Mouse (Mus musculus) kidney, adult 2 months (tissue): ENCODE data around the gene Trp53. TPM values are rescaled to one million over a fixed set of nuclear protein-coding genes. Genes with fewer than 3 reads are reported as not detected.

ENCODE experiments used
- DNase-seq: peaks from one replicate; pipeline ENCODE4 v3.0.0; 2021
- H3K27ac ChIP-seq: fragments of 200-500 bp; 2 replicates; pipeline ENCODE4 v1.5.1; 2012; ENCODE audit warnings: low read depth, low read length, control low read depth, inconsistent platforms; ENCODE audit not compliant: insufficient read depth
- H3K27me3 ChIP-seq: fragments of 200-500 bp; replicated peaks from 2 replicates; pipeline ENCODE4 v1.6.1; 2012; ENCODE audit warnings: mild to moderate bottlenecking, moderate library complexity, low read length, inconsistent platforms; ENCODE audit not compliant: control insufficient read depth, insufficient read depth
- H3K36me3 ChIP-seq: fragments of 200-500 bp; 2 replicates; pipeline ENCODE4 v1.6.1; 2012; ENCODE audit warnings: mild to moderate bottlenecking, moderate library complexity, low read length, inconsistent platforms; ENCODE audit not compliant: control insufficient read depth, insufficient read depth
- H3K4me1 ChIP-seq: fragments of 200-500 bp; 2 replicates; pipeline ENCODE4 v1.6.1; 2011; ENCODE audit warnings: low read length; ENCODE audit not compliant: control insufficient read depth, insufficient read depth
- H3K4me3 ChIP-seq: fragments of 200-500 bp; 2 replicates; pipeline ENCODE4 v1.5.1; 2011; ENCODE audit warnings: mild to moderate bottlenecking, low read depth, low read length, control low read depth; ENCODE audit not compliant: insufficient read depth
- CTCF ChIP-seq: fragments of 200-500 bp; conservative IDR thresholded peaks from 2 replicates; pipeline ENCODE4 v1.5.1; 2011; ENCODE audit warnings: low read depth, mild to moderate bottlenecking, control low read depth, low read length, moderate library complexity, mixed read lengths; ENCODE audit not compliant: insufficient read depth, insufficient read length
- POLR2A ChIP-seq: fragments of 200-500 bp; IDR thresholded peaks from one replicate; pipeline ENCODE4 v1.6.1; 2011; ENCODE audit warnings: low read depth, low read length, control low read depth
- WGBS: fragments of 180-500 bp; shearing (Covaris S2); methylation state at CpG from one replicate; pipeline ENCODE4 v1.1.7; 2018; 5-methylcytosine and 5-hydroxymethylcytosine counted together
- polyA plus RNA-seq: library from polyadenylated mRNA; depleted of rRNA; stranded (reverse); fragments of >200 nt; gene quantifications from 2 replicates; pipeline ENCODE4 v1.2.3, GENCODE M21; 2012

Gene Trp53
- polyA plus RNA-seq, 1 experiment: 48.5 TPM

- Histone ChIP-seq H3K36me3 (no peaks in the 10 kb centered on the region), H3K27me3 (no peaks in the 10 kb centered on the region), H3K4me1 (peaks cover 12% of the 10 kb centered on the region; the same call in 1 of the 2 replicates), H3K27ac (peak overlapping the region; percentile 98), H3K4me3 (peak overlapping the region; percentile 96)
- no peak for DNase-seq
- under 1% methylated on average over 25 of the region's 25 CpGs for WGBS
- TF ChIP-seq POLR2A: no peak
- no peak for TF ChIP-seq CTCF
These were observed 500 bp downstream of the Trp53 start for GRCm38 (mm10) chr11:69580572-69581146.

GRCm38 (mm10) chr11:69581147-69581688 is 1.1 kb downstream of the Trp53 start:
- Histone ChIP-seq H3K4me1 (peaks cover 12% of the 10 kb centered on the region; the same call in 1 of the 2 replicates), H3K4me3 (peak overlapping the region; percentile 96), H3K27ac (peak overlapping the region; percentile 98), H3K27me3 (no peaks in the 10 kb centered on the region), H3K36me3 (no peaks in the 10 kb centered on the region)
- WGBS: under 1% methylated on average over 36 of the region's 36 CpGs
- TF ChIP-seq POLR2A: peak; percentile 5
- no peak for TF ChIP-seq CTCF
- DNase-seq: peak; percentile 97

- peaks cover 12% of the 10 kb centered on the region; the same call in 1 of the 2 replicates for H3K4me1 ChIP-seq
- H3K27ac ChIP-seq: peak overlapping the region; percentile 47
- H3K36me3 ChIP-seq: no peaks in the 10 kb centered on the region
- no peak for DNase-seq
- WGBS: under 1% methylated on average over 8 of the region's 8 CpGs
- TF ChIP-seq CTCF (no peak), POLR2A (no peak)
- H3K27me3 ChIP-seq: no peaks in the 10 kb centered on the region
- peak overlapping the region; percentile 96 for H3K4me3 ChIP-seq
These were observed 1.7 kb downstream of the Trp53 start for GRCm38 (mm10) chr11:69581814-69582213.

- no peaks in the 10 kb centered on the region for H3K27me3 ChIP-seq
- DNase-seq: no peak
- no peak overlapping the region for H3K27ac ChIP-seq
- H3K4me1 ChIP-seq: peaks cover 12% of the 10 kb centered on the region; the same call in 1 of the 2 replicates
- TF ChIP-seq CTCF: no peak
- TF ChIP-seq POLR2A: no peak
- whole genome bisulfite sequencing: 54% methylated on average over 9 of the region's 9 CpGs
- H3K4me3 ChIP-seq: no peak overlapping the region
- H3K36me3 ChIP-seq: no peaks in the 10 kb centered on the region
These were observed 2.2 kb downstream of the Trp53 start for GRCm38 (mm10) chr11:69582230-69582805.

- Histone ChIP-seq H3K36me3 (no peaks in the 10 kb centered on the region), H3K4me1 (peaks cover 4% of the 10 kb centered on the region; the same call in 1 of the 2 replicates), H3K27me3 (no peaks in the 10 kb centered on the region), H3K4me3 (no peak overlapping the region), H3K27ac (no peak overlapping the region)
- 68% methylated on average over 7 of the region's 7 CpGs for WGBS
- TF ChIP-seq POLR2A: no peak
- TF ChIP-seq CTCF: no peak
- no peak for DNase-seq
These were observed 3.8 kb downstream of the Trp53 start for GRCm38 (mm10) chr11:69584008-69584407.

- peaks cover 4% of the 10 kb centered on the region; the same call in 1 of the 2 replicates for H3K4me1 ChIP-seq
- H3K4me3 ChIP-seq: no peak overlapping the region
- TF ChIP-seq CTCF (no peak), POLR2A (no peak)
- no peaks in the 10 kb centered on the region for H3K27me3 ChIP-seq
- DNase-seq: no peak
- 95% methylated on average over 13 of the region's 13 CpGs for WGBS
- H3K27ac ChIP-seq: no peak overlapping the region
- no peaks in the 10 kb centered on the region for H3K36me3 ChIP-seq
These were observed 4.8 kb downstream of the Trp53 start for GRCm38 (mm10) chr11:69584937-69585336.

GRCm38 (mm10) chr11:69585718-69586325 is 5.7 kb downstream of the Trp53 start:
- Histone ChIP-seq H3K4me1 (peaks cover 4% of the 10 kb centered on the region; the same call in 1 of the 2 replicates), H3K4me3 (no peak overlapping the region), H3K27me3 (no peaks in the 10 kb centered on the region), H3K27ac (no peak overlapping the region), H3K36me3 (0 out of 2 replicates have a peak, but pooled peaks cover under 1% of the 10 kb centered on the region)
- no peak for TF ChIP-seq POLR2A
- no peak for TF ChIP-seq CTCF
- WGBS: 76% methylated on average over 7 of the region's 7 CpGs
- DNase-seq: no peak
